Mouse (Mus musculus) frontal cortex, adult 2 months (tissue): ENCODE data around the gene C1d. TPM values are rescaled to one million over a fixed set of nuclear protein-coding genes. Genes with fewer than 3 reads are reported as not detected.

Experiments
- polyA plus RNA-seq: library from polyadenylated mRNA; depleted of rRNA; stranded (reverse); fragments of >200 nt; gene quantifications from 2 replicates; pipeline ENCODE4 v1.2.3, GENCODE M21; 2012; rRNA removed

The C1d gene
- polyA plus RNA-seq, 1 experiment, result 34.9 TPM

Other genes with a start within 250 kb of the C1d start
- gene Cnrip1, start 206.0 kb upstream of the C1d start, polyA plus RNA-seq, result 125 and 128 TPM in 2 replicates
- gene Plek, start 205.2 kb upstream of the C1d start, polyA plus RNA-seq, result 7.4 and 8.5 TPM in 2 replicates
- gene Ppp3r1, start 98.3 kb upstream of the C1d start, polyA plus RNA-seq, result 411 and 441 TPM in 2 replicates
- gene Wdr92, start 75.5 kb upstream of the C1d start, polyA plus RNA-seq, result 8.0 and 8.1 TPM in 2 replicates
- 17.0 and 17.8 TPM in 2 replicates for gene Pno1, start 46.0 kb upstream of the C1d start, polyA plus RNA-seq